Mouse (Mus musculus) lung, adult 2 months (tissue): ENCODE data around the gene Ubash3b.

Experiments
- CTCF ChIP-seq: fragments of 200-500 bp; IDR thresholded peaks from 2 replicates; pipeline ENCODE4 v1.5.1; 2011; ENCODE audit warnings: mild to moderate bottlenecking, low read length, control low read depth; ENCODE audit not compliant: insufficient read depth
- POLR2A ChIP-seq: fragments of 200-500 bp; IDR thresholded peaks from 2 replicates; pipeline ENCODE4 v1.6.1; 2011; ENCODE audit warnings: low read depth, mild to moderate bottlenecking, control low read depth, low read length, borderline replicate concordance; ENCODE audit errors: extremely low read depth

GRCm38 (mm10) chr9:41156006-41156719 lies 5.3 kb downstream of the Ubash3b start:
- no peak for TF ChIP-seq CTCF
- TF ChIP-seq POLR2A = no peak
